Mouse (Mus musculus) adrenal gland, adult 8-10 months (tissue): ENCODE data around the gene Slc51b. TPM values are rescaled to one million over a fixed set of nuclear protein-coding genes. Genes with fewer than 3 reads are reported as not detected.
A peak's percentile ranks its signal among the peaks of the same experiment; 100 is the strongest.

Source experiments
- DNase-seq: peaks from one replicate; pipeline ENCODE4 v3.0.0; 2022
- total RNA-seq, 4 experiments: library from RNA; stranded (reverse); gene quantifications; 2 replicates each; pipeline ENCODE4 v1.2.4; 2022

Slc51b gene
- total RNA-seq, 4 experiments from 2014 or later, result not detected

- DNase-seq, result peak; percentile 32
Measured at GRCm38 (mm10) chr9:65408871-65409295, 13.9 kb downstream of the Slc51b start.

GRCm38 (mm10) chr9:65407861-65408260 is 14.9 kb downstream of the Slc51b start:
- DNase-seq, result peak; percentile 68

DNA sequence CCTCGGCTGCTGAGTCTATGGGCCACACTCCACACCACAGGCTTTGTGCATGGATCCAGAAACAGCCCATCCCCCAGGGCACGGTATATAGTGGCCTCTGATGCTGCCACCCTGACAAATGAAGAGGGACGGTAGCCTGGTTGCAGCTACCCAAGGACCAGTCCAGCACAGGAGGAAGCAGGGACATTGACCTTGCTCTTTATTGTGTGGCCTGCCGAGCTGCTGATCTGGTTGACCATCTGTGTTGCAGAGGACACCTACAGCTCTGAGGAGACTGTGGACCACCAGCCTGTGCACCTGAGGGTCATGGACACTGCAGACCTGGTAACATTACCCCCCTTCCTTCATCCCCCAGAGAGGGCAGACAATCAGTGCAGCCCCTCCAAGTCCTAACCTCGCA is 15.4 kb downstream of the Slc51b start:
- DNase-seq, result no peak

DNA sequence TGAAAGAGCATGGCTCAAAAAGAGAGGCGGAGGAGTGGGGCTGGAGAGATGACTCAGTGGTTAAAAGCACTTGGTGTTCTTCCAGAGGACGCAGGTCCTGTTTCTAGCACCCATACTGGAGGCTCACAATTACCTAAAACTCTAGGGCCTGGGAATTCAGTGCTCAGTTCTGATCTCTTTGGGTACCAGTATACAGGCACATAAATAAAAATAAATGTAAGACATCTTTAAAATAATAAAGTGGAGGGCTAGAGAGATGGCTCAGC is 17.6 kb downstream of the Slc51b start:
- DNase-seq, result no peak

GRCm38 (mm10) chr9:65404331-65405183 is 18.2 kb downstream of the Slc51b start:
- DNase-seq, result peak; percentile 79

GRCm38 (mm10) chr9:65399934-65400333 is 22.8 kb downstream of the Slc51b start:
- no peak for DNase-seq

DNA sequence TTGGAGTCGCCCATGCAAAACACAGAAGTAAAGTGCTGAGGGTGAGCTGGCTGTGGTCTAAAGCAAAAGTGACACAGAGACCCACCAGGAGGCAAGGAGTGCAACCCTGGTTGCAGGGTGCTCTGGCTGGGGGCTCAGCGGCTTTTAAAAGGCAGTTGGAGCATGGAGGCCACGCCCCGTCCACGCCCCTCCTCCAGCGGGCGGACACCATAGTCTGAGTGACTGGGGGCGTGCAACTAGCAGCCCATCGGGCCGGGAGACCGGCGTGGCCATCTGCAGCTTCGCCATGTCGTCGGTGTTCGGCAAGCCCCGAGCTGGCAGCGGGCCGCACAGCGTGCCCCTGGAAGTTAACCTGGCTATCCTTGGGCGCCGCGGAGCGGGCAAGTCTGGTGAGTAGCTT is 24.5 kb downstream of the Slc51b start, which contains the start of gene Rasl12:
TSS of gene Rasl12 (plus strand) at position 228 of the 400 bp plus-strand sequence.
- DNase-seq, result peak; percentile 41

DNA sequence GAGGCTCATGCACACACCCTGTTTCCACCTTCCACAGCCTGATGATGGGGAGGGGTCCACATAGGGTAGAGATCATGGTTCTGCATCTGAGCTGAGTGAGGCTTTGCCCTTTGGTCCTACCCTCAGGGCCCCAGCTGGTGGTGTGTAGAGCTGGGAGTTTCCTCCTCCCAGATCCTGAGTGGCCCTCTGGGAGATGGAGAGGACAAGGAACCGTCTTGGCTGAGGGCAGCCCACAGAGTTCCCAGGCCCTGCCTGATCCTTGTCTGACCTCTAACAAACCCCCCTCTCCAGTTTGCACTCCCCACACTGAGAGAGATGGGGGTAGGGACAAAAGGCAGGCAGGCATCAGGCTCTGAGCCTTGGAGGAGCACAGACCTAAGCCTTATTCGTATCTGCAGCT is 28.4 kb downstream of the Slc51b start:
- DNase-seq, result no peak

DNA sequence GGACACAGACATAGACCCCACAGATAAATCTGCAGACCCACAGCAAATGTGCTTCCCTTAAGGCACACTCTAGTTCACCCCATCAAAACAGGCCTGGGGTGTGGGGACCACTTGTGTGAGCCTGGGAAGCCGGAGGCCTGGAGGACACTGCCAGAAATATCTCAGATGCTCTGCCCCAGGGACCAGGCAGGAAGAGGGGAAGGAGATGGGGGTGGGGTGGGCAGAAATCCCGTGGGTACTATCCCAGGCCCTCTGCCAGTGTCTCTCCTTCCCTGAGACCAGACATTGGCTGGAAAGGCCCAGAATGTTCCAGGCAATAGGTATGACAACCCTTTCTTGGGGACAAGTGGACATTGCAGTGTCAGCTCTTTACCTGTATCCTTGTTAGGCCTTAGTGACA is 29.1 kb downstream of the Slc51b start:
- no peak for DNase-seq

GRCm38 (mm10) chr9:65392638-65393364 is 30.0 kb downstream of the Slc51b start:
- DNase-seq, result peak; percentile 48

DNA sequence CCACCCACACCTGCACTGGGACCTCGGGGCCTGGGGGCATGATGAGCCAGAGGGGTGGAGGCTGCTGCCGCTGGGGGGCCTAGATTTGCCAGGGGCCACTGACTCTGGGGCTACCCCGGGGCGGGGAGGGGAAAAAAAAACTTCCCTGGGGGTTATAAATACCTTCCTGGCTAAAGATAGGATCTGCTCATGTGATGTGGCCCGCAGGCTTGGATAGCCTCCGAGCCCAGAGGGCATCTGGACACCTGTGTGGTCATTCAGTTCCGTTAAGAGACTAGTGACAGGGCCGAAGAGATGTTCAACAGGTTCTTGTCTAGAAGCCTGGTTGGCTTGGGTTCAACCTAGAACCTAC is 31.2 kb downstream of the Slc51b start, which contains the start of gene Kbtbd13:
TSS of gene Kbtbd13 (minus strand) at position 40 of the 352 bp plus-strand sequence.
- DNase-seq, result no peak

GRCm38 (mm10) chr9:65390752-65391612 is 31.8 kb downstream of the Slc51b start:
- no peak for DNase-seq

DNA sequence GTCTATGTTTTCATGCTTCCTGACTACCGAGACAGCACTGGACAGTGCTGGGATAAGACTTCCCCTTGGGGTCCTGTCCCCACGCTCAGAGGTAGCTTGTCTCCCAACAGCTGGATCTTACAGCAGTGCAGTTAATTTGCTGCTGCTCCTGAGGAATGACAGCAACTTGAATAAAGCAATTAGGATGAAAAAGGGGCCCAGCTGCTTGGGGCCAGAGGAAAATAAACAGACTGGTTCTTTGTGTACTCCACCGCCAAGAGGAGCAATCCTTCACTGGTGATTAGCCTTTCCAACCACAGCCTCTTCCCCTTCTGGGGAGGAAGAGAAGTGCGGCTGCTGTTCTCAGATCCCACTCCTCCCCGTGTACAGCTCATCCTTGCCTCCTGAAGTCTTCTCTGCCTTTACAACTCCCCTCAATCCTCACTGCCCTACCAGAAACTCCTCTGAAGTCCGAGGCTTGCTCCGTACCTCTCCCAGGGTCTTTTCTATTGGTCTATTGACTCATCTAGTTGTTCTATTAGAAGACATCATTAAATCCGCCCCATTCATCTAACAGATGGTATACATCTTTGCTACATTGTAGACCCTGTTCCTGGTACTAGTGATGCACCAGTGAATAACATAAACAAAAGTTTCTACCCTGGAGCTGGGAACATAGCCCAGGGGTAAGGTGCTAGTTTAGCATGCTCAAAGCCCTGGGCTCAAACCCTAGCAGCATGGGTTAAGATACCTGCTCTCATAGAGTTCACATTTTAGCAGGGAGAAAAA is 36.2 kb downstream of the Slc51b start:
- DNase-seq, result no peak

DNA sequence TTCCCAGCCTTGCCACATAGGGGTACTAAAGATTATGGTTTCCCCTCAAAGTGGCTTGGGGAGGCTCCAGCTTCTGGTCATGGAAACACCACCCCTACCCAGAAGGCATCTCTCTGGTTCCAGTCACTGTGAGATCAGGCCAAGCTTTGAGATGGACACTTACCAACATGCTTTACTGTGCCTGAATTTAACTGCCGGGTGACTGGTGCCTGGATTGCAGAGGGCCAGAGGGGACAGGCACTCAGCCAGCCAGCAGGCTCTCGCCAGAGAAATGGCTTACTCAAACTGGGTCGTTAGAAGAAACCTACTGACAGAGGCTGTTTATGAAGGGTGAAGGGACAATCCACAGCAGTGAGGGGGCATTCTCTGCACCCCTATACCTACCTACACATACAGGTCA is 38.5 kb downstream of the Slc51b start:
- DNase-seq, result no peak

- no peak for DNase-seq
Measured at GRCm38 (mm10) chr9:65382751-65383097, 40.0 kb downstream of the Slc51b start.

- no peak for DNase-seq
Measured at GRCm38 (mm10) chr9:65382031-65382750, 40.6 kb downstream of the Slc51b start.

GRCm38 (mm10) chr9:65381017-65381590 is 41.7 kb downstream of the Slc51b start:
- DNase-seq, result no peak

DNA sequence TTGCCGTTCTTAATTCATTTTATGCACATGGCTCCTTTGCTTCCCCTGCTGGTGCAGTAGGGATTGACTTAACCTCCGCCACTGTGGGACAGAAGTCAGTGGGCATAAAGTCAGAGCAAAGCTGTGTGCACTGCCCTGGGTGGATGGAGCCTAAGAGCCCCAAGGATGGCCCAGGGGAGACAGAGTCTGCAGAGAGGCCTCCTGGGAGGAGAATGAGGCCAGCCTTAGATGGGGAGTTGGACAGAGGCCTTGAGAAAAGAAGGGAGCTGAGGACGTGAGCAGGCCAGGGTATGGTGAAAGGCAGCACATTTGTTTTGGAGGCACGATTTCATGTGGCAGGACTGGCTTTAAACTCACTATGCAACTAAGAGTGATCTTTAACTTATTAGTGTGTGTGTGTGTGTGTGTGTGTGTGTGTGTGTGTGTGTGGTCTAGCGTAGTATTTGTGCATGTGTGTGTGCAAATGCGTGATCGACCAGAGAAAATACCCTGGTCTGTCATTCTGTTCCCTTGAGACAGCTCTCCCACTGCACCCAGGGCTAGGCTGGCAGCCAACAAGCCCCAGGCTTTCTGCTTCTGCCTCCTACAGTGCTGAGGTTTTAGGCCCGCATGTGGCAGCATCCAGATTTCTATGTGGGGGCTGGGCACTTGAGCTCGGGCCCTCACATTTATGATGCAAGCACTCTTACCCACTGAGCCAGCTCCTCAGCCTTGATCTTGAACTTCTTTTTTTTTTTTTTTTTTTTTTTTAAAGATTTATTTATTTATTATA is 47.4 kb downstream of the Slc51b start:
- DNase-seq, result no peak

DNA sequence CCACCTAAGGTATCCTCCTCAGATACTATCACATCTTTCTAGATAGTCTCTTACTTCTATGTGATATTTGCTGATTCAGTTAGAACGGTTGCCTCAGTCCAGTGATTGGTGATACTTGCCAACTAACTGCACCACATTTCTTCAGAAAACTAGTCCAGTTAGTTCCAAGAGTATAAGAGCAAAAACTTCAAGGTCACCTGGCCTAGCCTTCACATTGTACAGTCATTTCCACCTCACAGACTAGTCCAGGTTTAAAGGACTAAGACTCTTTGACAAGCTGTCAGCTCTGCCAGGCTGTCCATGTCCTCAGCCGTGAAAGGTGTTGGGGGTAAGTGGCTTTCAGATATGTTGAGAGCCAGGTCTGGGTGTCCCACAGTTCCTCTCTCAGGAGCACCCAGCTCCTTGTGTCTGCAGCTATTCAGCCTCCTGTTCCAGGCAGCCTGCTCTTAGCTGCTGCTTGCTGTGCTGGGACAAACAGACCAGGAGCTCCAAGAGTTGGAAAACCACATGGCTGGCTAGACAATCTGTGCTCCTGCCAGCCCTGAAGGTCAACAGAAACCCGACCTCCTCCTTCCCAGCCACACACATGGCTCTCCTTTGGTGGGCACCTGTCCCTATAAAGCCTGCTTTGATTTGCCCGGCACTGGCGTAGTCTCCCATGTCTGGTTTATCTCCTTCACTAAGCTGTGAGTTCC is 48.1 kb downstream of the Slc51b start:
- DNase-seq, result no peak

- DNase-seq, result no peak
Measured at GRCm38 (mm10) chr9:65372449-65372848, 50.3 kb downstream of the Slc51b start.
